Mouse (Mus musculus) adrenal gland, postnatal 25 days (tissue): ENCODE measurements around the gene Saysd1. TPM values are rescaled to one million over a fixed set of nuclear protein-coding genes. Genes with fewer than 3 reads are reported as not detected.
"Not testable (repeated sequence)": the region's sequence is repeated elsewhere in the genome, so short reads cannot be mapped to it uniquely, and the experiment has no call there.

Experiments
- DNase-seq: peaks from one replicate; pipeline ENCODE4 v3.0.0; 2021; ENCODE audit warnings: mixed read lengths
- total RNA-seq: library from RNA; stranded (reverse); gene quantifications from 2 replicates; pipeline ENCODE4 v1.2.3, GENCODE M21; 2021

The Saysd1 gene
- total RNA-seq, 1 experiment from 2014 or later: 8.2 TPM

DNA sequence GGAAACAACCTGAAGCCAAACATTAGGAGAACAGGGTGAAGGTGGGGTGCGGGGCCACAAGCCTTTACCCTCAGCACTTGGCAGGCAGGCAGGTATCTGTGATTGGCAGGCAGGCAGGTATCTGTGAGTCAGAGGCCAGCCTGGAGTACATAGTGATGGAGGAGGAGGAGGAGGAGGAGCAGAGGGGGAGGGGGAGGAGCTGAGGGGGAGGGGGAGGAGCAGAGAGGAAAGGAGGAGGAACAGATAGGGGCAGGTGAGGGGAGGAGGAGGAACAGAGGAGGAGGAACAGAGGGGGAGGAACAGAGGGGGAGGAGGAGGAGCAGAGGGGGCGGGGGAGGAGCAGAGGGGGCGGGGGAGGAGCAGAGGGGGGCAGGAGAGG, 105.6 kb downstream of the Saysd1 start:
- DNase-seq: no peak

DNA sequence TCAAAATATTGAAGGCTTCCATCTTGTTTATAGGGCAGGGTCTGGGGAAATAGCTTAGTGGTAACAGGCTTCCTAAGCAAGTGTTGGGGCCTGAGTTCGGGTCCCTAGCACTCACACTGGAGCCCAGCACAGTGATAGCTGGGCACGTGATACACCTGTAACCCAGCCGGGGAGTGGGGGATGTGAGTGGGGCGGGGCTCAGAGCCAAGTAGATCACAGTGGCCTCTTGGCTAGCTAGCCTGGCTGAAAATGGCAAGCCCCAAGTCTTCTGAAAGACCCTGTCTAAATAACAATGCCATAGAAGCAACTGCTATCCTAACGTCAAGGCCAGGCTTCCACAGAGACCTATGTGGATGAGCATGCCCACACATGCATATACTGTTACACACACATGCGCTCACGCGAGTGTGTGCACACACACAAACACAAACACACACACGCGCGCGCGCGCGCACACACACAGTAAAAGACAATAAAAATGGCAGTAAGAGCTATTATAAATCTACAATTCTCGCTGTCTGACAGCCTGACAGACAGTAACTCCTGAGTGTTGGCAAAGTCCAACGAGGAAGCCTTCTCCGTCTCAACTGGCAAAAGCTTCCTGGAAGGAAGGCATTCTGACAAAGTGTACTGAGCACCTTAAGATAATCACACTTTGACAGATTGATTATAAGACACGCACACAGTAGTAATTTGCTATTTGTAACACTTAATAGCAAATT, 106.2 kb downstream of the Saysd1 start:
- no peak for DNase-seq

DNA sequence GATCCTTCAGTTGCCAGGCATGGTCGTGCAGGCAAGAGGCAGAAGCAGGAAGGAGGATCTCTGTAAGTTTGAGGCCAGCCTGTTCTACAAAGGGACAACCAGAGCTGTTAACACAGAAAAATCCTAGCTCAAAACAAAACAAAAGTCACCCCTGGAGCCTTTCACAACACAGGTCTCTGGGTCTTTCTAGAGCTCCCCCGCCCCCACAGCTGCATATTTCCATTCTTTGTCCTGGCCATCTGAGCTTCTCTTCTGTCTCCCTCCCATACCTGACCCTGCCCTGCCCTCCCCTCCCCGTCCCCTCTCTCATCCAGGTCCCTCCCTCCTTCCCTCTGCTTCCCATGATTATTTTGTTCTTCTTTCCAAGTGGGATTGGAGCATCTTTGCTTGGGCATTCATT, 108.7 kb downstream of the Saysd1 start:
- DNase-seq: no peak

DNA sequence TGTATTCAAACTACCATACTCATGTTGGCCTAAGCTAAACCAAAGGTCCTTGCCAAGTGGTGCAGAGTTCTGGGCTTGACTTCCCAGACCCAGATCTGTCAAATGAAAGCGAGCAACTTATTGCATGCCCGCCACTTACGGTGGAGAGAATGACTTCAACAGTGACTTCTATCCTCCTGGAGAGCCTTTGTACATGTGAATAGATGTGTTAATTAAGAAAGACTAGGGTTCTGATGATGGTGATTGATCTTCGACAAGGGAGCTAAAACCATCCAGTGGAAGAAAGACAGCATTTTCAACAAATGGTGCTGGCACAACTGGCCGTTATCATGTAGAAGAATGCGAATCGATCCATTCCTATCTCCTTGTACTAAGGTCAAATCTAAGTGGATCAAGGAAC, 110.9 kb downstream of the Saysd1 start:
- not testable (repeated sequence) for DNase-seq

Other genes with a start within 250 kb of the Saysd1 start
- gene Gng2, start 160.9 kb downstream of the Saysd1 start, total RNA-seq: 24.6 and 36.2 TPM in 2 replicates
- 5.9 and 12.0 TPM in 2 replicates for gene Kcnk5, start 43.3 kb upstream of the Saysd1 start, total RNA-seq
- gene Kcnk16, start 130.7 kb upstream of the Saysd1 start, total RNA-seq: not detected in 2 replicates
- gene Nudt13, start 156.2 kb upstream of the Saysd1 start, total RNA-seq: 41.4 and 59.6 TPM in 2 replicates
- 40.3 TPM in 2 replicates for gene Ecd, start 209.6 kb upstream of the Saysd1 start, total RNA-seq
- gene Fam149b, start 209.6 kb upstream of the Saysd1 start, total RNA-seq: 40.0 and 44.5 TPM in 2 replicates